Mouse (Mus musculus) heart, adult 10 weeks (tissue): ENCODE data around the gene Tbc1d30. TPM values are rescaled to one million over a fixed set of nuclear protein-coding genes. Genes with fewer than 3 reads are reported as not detected.

ENCODE experiments used
- polyA plus RNA-seq: library from polyadenylated mRNA; stranded (reverse); fragments of 350-450 nt; fragmentation: Illumina TruSeq; extraction: RNeasy Lipid Tissue Mini Kit (QIAGEN cat#74804); gene quantifications from one replicate; pipeline ENCODE4 v1.2.3, GENCODE M21; 2014; ENCODE audit warnings: low read depth, low replicate concordance

The Tbc1d30 gene
- 1.6 TPM for polyA plus RNA-seq

GRCm38 (mm10) chr10:121351066-121351581 lies at the start of gene Tbc1d30:
Gene Tbc1d30 (minus strand): TSS chr10:121351278.

GRCm38 (mm10) chr10:121364801-121365564 lies 13.9 kb upstream of the Tbc1d30 start, which contains the start of gene Gns:
Gene Gns (plus strand): TSS chr10:121365090.

Other genes with a start within 250 kb of the Tbc1d30 start
- 73.6 TPM for gene Gns, start 13.8 kb upstream of the Tbc1d30 start, polyA plus RNA-seq
- 111 TPM for gene Rassf3, start 125.1 kb upstream of the Tbc1d30 start, polyA plus RNA-seq
- 20.7 TPM for gene Tbk1, start 235.5 kb upstream of the Tbc1d30 start, polyA plus RNA-seq